ENCODE assay signal across 8 mouse cellular contexts in the genomic region with DNA sequence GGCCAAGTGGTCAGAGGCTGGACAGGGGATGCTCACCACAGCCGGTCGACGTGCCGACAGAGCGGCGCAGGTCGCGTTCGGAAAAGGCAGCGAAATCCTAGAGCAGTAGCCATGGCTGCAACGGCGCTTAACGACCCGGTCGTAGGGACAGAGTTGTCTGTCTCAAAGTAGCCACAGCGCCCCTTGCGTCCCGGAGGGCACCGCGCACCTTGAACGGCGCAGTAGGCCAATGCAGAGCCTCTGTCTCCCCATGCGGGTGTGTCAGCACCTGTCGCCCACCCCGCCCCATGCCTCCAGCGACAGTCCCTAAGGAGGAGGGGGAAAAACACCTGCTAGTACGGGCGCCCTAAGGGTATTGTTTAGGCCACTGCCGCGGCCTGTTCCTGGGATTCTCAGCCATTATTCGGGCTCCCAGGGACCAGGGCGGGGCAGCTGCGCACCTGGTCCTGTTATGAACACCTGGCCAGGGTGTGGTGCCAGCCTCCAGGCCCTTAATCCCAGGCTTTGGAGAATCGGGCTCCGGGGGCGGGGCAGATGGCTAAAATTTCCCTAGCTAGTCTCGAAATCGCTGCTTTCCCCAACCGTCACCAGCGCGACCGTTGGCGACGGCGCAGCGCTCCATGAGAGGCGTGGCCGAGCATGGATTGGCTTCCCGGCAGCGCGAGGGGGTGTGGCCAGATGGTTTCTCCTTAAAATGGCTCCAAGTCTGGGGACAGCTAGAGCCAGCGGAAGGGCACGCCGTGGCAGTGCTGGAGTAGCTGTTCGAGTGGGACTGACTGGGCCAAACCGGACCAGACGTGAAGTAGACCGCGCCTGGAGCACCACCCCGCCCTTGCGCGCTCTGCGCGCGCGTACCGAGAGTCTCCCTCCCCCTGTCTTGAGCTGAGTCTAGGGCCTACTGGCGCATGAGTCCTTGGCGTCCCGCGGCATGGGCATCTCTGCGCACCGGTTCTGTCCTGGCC. TPM values are rescaled to one million over a fixed set of nuclear protein-coding genes. Genes with fewer than 3 reads are reported as not detected.
DNase-seq lines count a peak whose midpoint lies in the region; ATAC-seq and TF ChIP-seq lines count a peak whose summit lies in the region.

A gene (minus strand): TSS at position 620 of the 962 bp plus-strand sequence.

- TF ChIP-seq CTCF in left cerebral cortex, adult 2 months (IDR thresholded peaks at IDR 0.05), result peak; percentile 98

- H3K4me2 ChIP-seq in hindbrain, embryonic 16.5 days (ENCODE audit: low read length), result peak within 1 kb of the TSS; percentile 99

- peaks cover 35% of the 10 kb centered on the region for H3K4me1 ChIP-seq in hindbrain, embryonic 16.5 days (ENCODE audit: control insufficient read depth, insufficient read depth, low read depth, low read length)

- WGBS in hindbrain, embryonic 16.5 days, result under 1% methylated on average over 62 of the region's 73 CpGs

- H3K27ac ChIP-seq in hindbrain, embryonic 16.5 days (ENCODE audit: low read depth, low read length), result peak within 1 kb of the TSS; percentile 98
- peak within 1 kb of the TSS; percentile 98 for H3K27ac ChIP-seq in left cerebral cortex, adult 2 months

- H3K27me3 ChIP-seq in hindbrain, embryonic 16.5 days (replicated peaks; ENCODE audit: control insufficient read depth, insufficient read depth, low read length), result no peaks in the 10 kb centered on the region

- peak; percentile 88 for ATAC-seq in hindbrain, embryonic 16.5 days
- ATAC-seq in megakaryocyte, adult 5-6 weeks (ENCODE audit: poor library complexity, severe bottlenecking), result peak; percentile 74

- H3K9me3 ChIP-seq in hindbrain, embryonic 16.5 days (ENCODE audit: control insufficient read depth, low read length), result no peaks in the 10 kb centered on the region

- peak within 1 kb of the TSS; percentile 95 for H3K9ac ChIP-seq in hindbrain, embryonic 16.5 days (ENCODE audit: low read depth, low read length)

- H3K4me3 ChIP-seq in hindbrain, embryonic 16.5 days (ENCODE audit: low read length), result peak within 1 kb of the TSS; percentile 86
- H3K4me3 ChIP-seq in left cerebral cortex, adult 2 months, result peak within 1 kb of the TSS; percentile 80

- peaks cover 32% of the 10 kb centered on the region for H3K36me3 ChIP-seq in hindbrain, embryonic 16.5 days (ENCODE audit: control insufficient read depth, insufficient read depth, low read length)

- peak; percentile 91 for DNase-seq in WW6 (ENCODE audit: low read depth, low spot score)
- DNase-seq in cerebellum, postnatal 4 days (ENCODE audit: low spot score in 2 of 2), result peak; percentile 89 to 96
- peak; percentile 96 for DNase-seq in gastrocnemius, adult 18-20 months (ENCODE audit: low spot score)
- DNase-seq in left cerebral cortex, adult 2 months (ENCODE audit: extremely low spot score in 1 of 2, low spot score in 2 of 2), result peak; percentile 94 to 96
- peak; percentile 97 for DNase-seq in right cerebral cortex, adult 2 months (ENCODE audit: low spot score in 2 of 2)
- peak; percentile 96 for DNase-seq in urinary bladder, postnatal 14 days (ENCODE audit: low spot score)

- intact Hi-C loops in left cerebral cortex, adult 2 months (cut with DNase I), result loop anchor here (5.0 kb wide), 1 partner anchor 80 kb away; a partner anchor contains a TSS

RNA-seq across cellular contexts. Expression of the gene that starts here (rescaled TPM):
- 10 to 100 TPM; 29.3 to 30.0 TPM for total RNA-seq in gastrocnemius, adult 18-20 months (2021)
- 71.8 and 78.2 TPM in 2 replicates for polyA plus RNA-seq in hindbrain, embryonic 16.5 days (2015; fragmentation: Nextera tagmentation; extraction: Ambion mirVana)
- total RNA-seq in left cerebral cortex, adult 2 months (2021), result 10 to 100 TPM; 59.6 to 64.8 TPM
- 36.8 and 40.7 TPM in 2 replicates for total RNA-seq in megakaryocyte, adult 5-6 weeks (2015)
- 15.2 and 22.7 TPM in 2 replicates for total RNA-seq in megakaryocyte, adult 5-6 weeks (2017)

Comparison
In these comparisons a context has a peak if more than half of its experiments do, and no peak if none do; other contexts are left out.
1. Peak in every context shown above with its lines: DNase-seq, ATAC-seq, H3K4me3 ChIP-seq and H3K27ac ChIP-seq.